Mouse (Mus musculus) MEL (cell line): Measurements from ENCODE around the gene Mus81. TPM values are rescaled to one million over a fixed set of nuclear protein-coding genes. Genes with fewer than 3 reads are reported as not detected.

Experiments used
- DNase-seq: peaks from one replicate; pipeline ENCODE4 v3.0.0; 2011; ENCODE audit warnings: low read depth, low spot score
- H3K27ac ChIP-seq: 2 replicates; pipeline ENCODE4 v1.5.1; 2012; ENCODE audit warnings: low read depth, mild to moderate bottlenecking, control low read depth, low read length, moderate library complexity; ENCODE audit not compliant: control insufficient read depth
- H3K27me3 ChIP-seq, 2 experiments: fragments of 150-350 bp in 1 of 2; sonication (generic) in 1 of 2; 2 replicates each; pipeline ENCODE4 v1.6.1; 2012; ENCODE audit warnings: low read length in 2 of 2, mild to moderate bottlenecking in 2 of 2, improper control_type of control experiment in 1 of 2, moderate library complexity in 1 of 2; ENCODE audit not compliant: insufficient read depth in 2 of 2, control insufficient read depth in 1 of 2
- H3K36me3 ChIP-seq, 2 experiments: 2 replicates each; pipeline ENCODE4 v1.6.1; 2012 to 2014; ENCODE audit warnings: low read length in 2 of 2, improper control_type of control experiment in 1 of 2, inconsistent platforms in 1 of 2, mild to moderate bottlenecking in 1 of 2; ENCODE audit not compliant: insufficient read depth in 2 of 2, control insufficient read depth in 1 of 2
- H3K4me1 ChIP-seq, 2 experiments: fragments of 150-350 bp in 1 of 2; sonication (generic) in 1 of 2; 2 replicates each; pipeline ENCODE4 v1.6.1; 2012; ENCODE audit warnings: low read length in 2 of 2, improper control_type of control experiment in 1 of 2, mild to moderate bottlenecking in 1 of 2; ENCODE audit not compliant: insufficient read depth in 2 of 2, control insufficient read depth in 1 of 2
- H3K4me3 ChIP-seq, 2 experiments: fragments of 150-350 bp in 1 of 2; sonication (generic) in 1 of 2; 2 replicates each; pipeline ENCODE4 v1.5.1; 2012; ENCODE audit warnings: low read depth in 2 of 2, low read length in 2 of 2, mild to moderate bottlenecking in 2 of 2, moderate library complexity in 2 of 2, control low read depth in 1 of 2, improper control_type of control experiment in 1 of 2; ENCODE audit not compliant: control insufficient read depth in 1 of 2, insufficient read depth in 1 of 2
- H3K79me2 ChIP-seq: 2 replicates; pipeline ENCODE4 v1.6.1; 2012; ENCODE audit warnings: mild to moderate bottlenecking, low read length, moderate library complexity; ENCODE audit not compliant: control insufficient read depth, poor library complexity, insufficient read depth
- H3K9ac ChIP-seq: 2 replicates; pipeline ENCODE4 v1.6.1; 2012; ENCODE audit warnings: low read depth, mild to moderate bottlenecking, control low read depth, low read length, moderate library complexity; ENCODE audit not compliant: control insufficient read depth, poor library complexity, severe bottlenecking
- H3K9me3 ChIP-seq: fragments of 150-350 bp; sonication (generic); replicated peaks from 2 replicates; pipeline ENCODE4 v1.6.1; 2012; ENCODE audit warnings: mild to moderate bottlenecking, low read length, improper control_type of control experiment, moderate library complexity; ENCODE audit not compliant: insufficient read depth
- BHLHE40 ChIP-seq: IDR thresholded peaks from 2 replicates; pipeline ENCODE4 v1.6.1; 2012; ENCODE audit warnings: low read depth, mild to moderate bottlenecking, inconsistent platforms, low read length, improper control_type of control experiment, borderline replicate concordance
- CHD1 ChIP-seq: IDR thresholded peaks from 2 replicates; pipeline ENCODE4 v1.6.1; 2012; ENCODE audit warnings: low read depth, mild to moderate bottlenecking, inconsistent platforms, low read length, improper control_type of control experiment
- CHD2 ChIP-seq: IDR thresholded peaks from 2 replicates; pipeline ENCODE4 v1.6.1; 2011; ENCODE audit warnings: low read length, improper control_type of control experiment
- GATA1 ChIP-seq: IDR thresholded peaks from 2 replicates; pipeline ENCODE4 v1.6.1; 2011; ENCODE audit warnings: low read depth, low read length, improper control_type of control experiment
- HCFC1 ChIP-seq: IDR thresholded peaks from 2 replicates; pipeline ENCODE4 v1.6.1; 2012; ENCODE audit warnings: low read depth, mild to moderate bottlenecking, inconsistent platforms, low read length, improper control_type of control experiment, moderate library complexity
- MAFK ChIP-seq: IDR thresholded peaks from 2 replicates; pipeline ENCODE4 v1.6.1; 2011; ENCODE audit warnings: low read depth, mild to moderate bottlenecking, low read length, improper control_type of control experiment, borderline replicate concordance
- MAX ChIP-seq: IDR thresholded peaks from 2 replicates; pipeline ENCODE4 v1.6.1; 2011; ENCODE audit warnings: low read length, improper control_type of control experiment
- MAZ ChIP-seq: IDR thresholded peaks from 2 replicates; pipeline ENCODE4 v1.6.1; 2012; ENCODE audit warnings: low read depth, mild to moderate bottlenecking, inconsistent platforms, low read length, improper control_type of control experiment
- MXI1 ChIP-seq: IDR thresholded peaks from 2 replicates; pipeline ENCODE4 v1.6.1; 2011; ENCODE audit warnings: mild to moderate bottlenecking, low read depth, low read length, improper control_type of control experiment
- POLR2A ChIP-seq, 2 experiments: IDR thresholded peaks; 2 replicates each; pipeline ENCODE4 v1.6.1; 2011 to 2012; ENCODE audit warnings: low read length in 2 of 2, mild to moderate bottlenecking in 2 of 2, control low read depth in 1 of 2, improper control_type of control experiment in 1 of 2, low read depth in 1 of 2, moderate library complexity in 1 of 2; ENCODE audit not compliant: control insufficient read depth in 1 of 2, insufficient read depth in 1 of 2, poor library complexity in 1 of 2
- SIN3A ChIP-seq: IDR thresholded peaks from 2 replicates; pipeline ENCODE4 v1.6.1; 2012; ENCODE audit warnings: low read length, improper control_type of control experiment, inconsistent platforms
- SMC3 ChIP-seq: IDR thresholded peaks from 2 replicates; pipeline ENCODE4 v1.6.1; 2011; ENCODE audit warnings: low read depth, low read length, improper control_type of control experiment
- TAL1 ChIP-seq: IDR thresholded peaks from 2 replicates; pipeline ENCODE4 v1.6.1; 2012; ENCODE audit warnings: mild to moderate bottlenecking, inconsistent platforms, low read length, moderate library complexity, mixed read lengths
- USF2 ChIP-seq, 2 experiments: IDR thresholded peaks; 2 replicates each; pipeline ENCODE4 v1.6.1; 2011 to 2012; ENCODE audit warnings: improper control_type of control experiment in 2 of 2, low read length in 2 of 2, borderline replicate concordance in 1 of 2, inconsistent platforms in 1 of 2, low read depth in 1 of 2, mild to moderate bottlenecking in 1 of 2; ENCODE audit not compliant: insufficient read depth in 1 of 2
- ZKSCAN1 ChIP-seq: IDR thresholded peaks from 2 replicates; pipeline ENCODE4 v1.6.1; 2012; ENCODE audit warnings: low read depth, mild to moderate bottlenecking, inconsistent platforms, low read length, improper control_type of control experiment, moderate library complexity
- ZNF384 ChIP-seq: IDR thresholded peaks from 2 replicates; pipeline ENCODE4 v1.6.1; 2012; ENCODE audit warnings: low read depth, mild to moderate bottlenecking, inconsistent platforms, low read length, improper control_type of control experiment
- polyA plus RNA-seq, 2 experiments: library from polyadenylated mRNA; stranded (reverse) in 1 of 2; unstranded in 1 of 2; fragments of >175 nt in 1 of 2; fragments of >200 nt in 1 of 2; gene quantifications; 2 replicates each; pipeline versions ENCODE4 v1.2.1 to v1.2.4; 2012; ENCODE audit warnings: low replicate concordance in 2 of 2, low read depth in 1 of 2; ENCODE audit not compliant: insufficient read length in 2 of 2, insufficient read depth in 1 of 2, missing spikeins in 1 of 2
- total RNA-seq: library from RNA; depleted of rRNA; stranded (reverse); fragments of 300-350 nt; gene quantifications from 2 replicates; pipeline ENCODE4 v1.2.3, GENCODE M21; 2012

Gene Mus81
- total and polyA plus RNA-seq, 3 experiments = 38.9 to 50.5 TPM; not detected in 1

DNA sequence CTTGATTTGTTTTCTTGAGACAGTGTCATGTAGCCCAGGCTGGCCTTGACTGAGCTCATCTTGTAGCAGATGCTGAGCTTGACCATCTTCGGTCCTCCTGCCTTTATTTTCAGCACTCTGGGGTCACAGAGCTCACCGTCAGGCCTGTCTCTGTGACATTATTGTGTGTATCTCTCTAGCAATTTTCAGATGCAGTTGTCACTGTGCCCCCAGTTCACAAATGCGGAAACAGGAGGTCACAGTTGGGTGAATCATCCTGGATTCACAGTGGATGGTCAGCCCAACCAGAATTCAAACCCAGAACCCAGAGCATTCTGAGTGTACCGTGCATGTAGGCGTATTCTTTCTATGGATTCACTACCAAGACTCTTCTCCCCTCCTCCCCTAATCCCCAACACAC, 42.5 kb downstream of the Mus81 start:
- no peak overlapping the region for H3K4me3 ChIP-seq
- H3K36me3 ChIP-seq = peaks cover 0 to 4% of the 10 kb centered on the region in 2 experiments; a peak in 2 of 4 replicates
- H3K79me2 ChIP-seq = peaks cover 6% of the 10 kb centered on the region; the same call in 1 of the 2 replicates
- no peak overlapping the region for H3K9ac ChIP-seq
- no peak for TF ChIP-seq MAX
- TF ChIP-seq USF2 (IDR thresholded peaks at IDR 0.05; ENCODE audit: borderline replicate concordance in 1 of 2, insufficient read depth in 1 of 2, low read depth in 1 of 2, low read length in 2 of 2) = no peak
- TF ChIP-seq BHLHE40 = no peak
- no peaks in the 10 kb centered on the region for H3K9me3 ChIP-seq
- peaks cover 0 to 25% of the 10 kb centered on the region in 2 experiments; a peak in 3 of 4 replicates for H3K4me1 ChIP-seq
- DNase-seq = no peak
- H3K27ac ChIP-seq = no peak overlapping the region
- peaks cover 0 to 3% of the 10 kb centered on the region in 2 experiments; a peak in 1 of 4 replicates for H3K27me3 ChIP-seq

- peaks cover 0 to 20% of the 10 kb centered on the region in 2 experiments; a peak in 3 of 4 replicates for H3K4me1 ChIP-seq
- peaks cover 6% of the 10 kb centered on the region; the same call in 1 of the 2 replicates for H3K79me2 ChIP-seq
- H3K9me3 ChIP-seq = no peaks in the 10 kb centered on the region
- H3K4me3 ChIP-seq = no peak overlapping the region
- no peak for TF ChIP-seq MAZ
- TF ChIP-seq MXI1 = no peak
- no peak for TF ChIP-seq ZKSCAN1
- no peak for TF ChIP-seq MAFK
- no peak for TF ChIP-seq SMC3
- no peak for TF ChIP-seq CHD1
- no peak for TF ChIP-seq GATA1
- no peak for TF ChIP-seq TAL1
- TF ChIP-seq SIN3A = no peak
- TF ChIP-seq ZNF384 = no peak
- no peak for TF ChIP-seq POLR2A (IDR thresholded peaks at IDR 0.05; ENCODE audit: control insufficient read depth in 1 of 2, insufficient read depth in 1 of 2, low read depth in 1 of 2, low read length in 2 of 2, poor library complexity in 1 of 2)
- no peak for TF ChIP-seq CHD2
- TF ChIP-seq, all 39 proteins: peak for 0
- no peak for DNase-seq
- H3K27ac ChIP-seq = no peak overlapping the region
- peaks cover 0 to 3% of the 10 kb centered on the region in 2 experiments; a peak in 1 of 4 replicates for H3K27me3 ChIP-seq
- no peak overlapping the region for H3K9ac ChIP-seq
- peaks cover 0 to 3% of the 10 kb centered on the region in 2 experiments; a peak in 2 of 4 replicates for H3K36me3 ChIP-seq
These were observed 43.2 kb downstream of the Mus81 start for GRCm38 (mm10) chr19:5444954-5445353.

GRCm38 (mm10) chr19:5444371-5444908, 43.8 kb downstream of the Mus81 start:
- peaks cover 0 to 16% of the 10 kb centered on the region in 2 experiments; a peak in 3 of 4 replicates for H3K4me1 ChIP-seq
- TF ChIP-seq HCFC1 = no peak
- DNase-seq = no peak
- no peak overlapping the region for H3K27ac ChIP-seq
- H3K79me2 ChIP-seq = peaks cover 6% of the 10 kb centered on the region; the same call in 1 of the 2 replicates
- no peak overlapping the region for H3K4me3 ChIP-seq
- no peak overlapping the region for H3K9ac ChIP-seq
- H3K27me3 ChIP-seq = peaks cover 0 to 3% of the 10 kb centered on the region in 2 experiments; a peak in 1 of 4 replicates
- H3K9me3 ChIP-seq = no peaks in the 10 kb centered on the region
- H3K36me3 ChIP-seq = no peaks in the 10 kb centered on the region; a peak in 1 of 4 replicates
